Mouse (Mus musculus) midbrain, embryonic 16.5 days (tissue): ENCODE measurements around the gene Dusp6. TPM values are rescaled to one million over a fixed set of nuclear protein-coding genes. Genes with fewer than 3 reads are reported as not detected.

Source experiments
- ATAC-seq: fragments of 200-750 bp; cut with Nextera tagmentation; 2 replicates; pipeline ENCODE4 v1.8.0; 2017; ENCODE audit warnings: moderate TSS enrichment
- H3K27ac ChIP-seq: fragments of 300-500 bp; sonication (generic); 2 replicates; pipeline ENCODE4 v1.5.1; 2014; ENCODE audit warnings: mild to moderate bottlenecking, low read length, mixed read lengths
- H3K27me3 ChIP-seq: fragments of 300-500 bp; sonication (generic); 2 replicates; pipeline ENCODE4 v1.6.1; 2014; ENCODE audit warnings: low read depth, low read length, mixed read lengths; ENCODE audit not compliant: control insufficient read depth, insufficient read depth
- H3K36me3 ChIP-seq: fragments of 300-500 bp; sonication (generic); 2 replicates; pipeline ENCODE4 v1.6.1; 2014; ENCODE audit warnings: mild to moderate bottlenecking, low read length, moderate library complexity, mixed read lengths; ENCODE audit not compliant: control insufficient read depth, insufficient read depth
- H3K4me1 ChIP-seq: fragments of 300-500 bp; sonication (generic); 2 replicates; pipeline ENCODE4 v1.6.1; 2014; ENCODE audit warnings: mild to moderate bottlenecking, low read length, mixed read lengths; ENCODE audit not compliant: control insufficient read depth, insufficient read depth
- H3K4me2 ChIP-seq: fragments of 300-500 bp; sonication (generic); 2 replicates; pipeline ENCODE4 v1.6.1; 2014; ENCODE audit warnings: mild to moderate bottlenecking, low read length, mixed read lengths
- H3K4me3 ChIP-seq: fragments of 300-500 bp; sonication (generic); 2 replicates; pipeline ENCODE4 v1.5.1; 2014; ENCODE audit warnings: low read depth, mild to moderate bottlenecking, low read length, moderate library complexity, mixed read lengths
- H3K9ac ChIP-seq: fragments of 300-500 bp; sonication (generic); 2 replicates; pipeline ENCODE4 v1.6.1; 2014; ENCODE audit warnings: low read depth, low read length, mixed read lengths
- H3K9me3 ChIP-seq: fragments of 300-500 bp; sonication (generic); replicated peaks from 2 replicates; pipeline ENCODE4 v1.6.1; 2014; ENCODE audit warnings: mild to moderate bottlenecking, low read length, mixed read lengths; ENCODE audit not compliant: control insufficient read depth, poor library complexity, severe bottlenecking
- WGBS: fragments of 180-500 bp; shearing (Covaris S2); extraction: QIAGEN DNeasy Blood & Tissue Kit; methylation state at CpG from one replicate; pipeline ENCODE4 v1.1.7; 2014; 5-methylcytosine and 5-hydroxymethylcytosine counted together
- polyA plus RNA-seq: library from polyadenylated mRNA; unstranded; fragments of >200 nt; fragmentation: Nextera tagmentation; extraction: Ambion mirVana; gene quantifications from 2 replicates; pipeline ENCODE4 v1.2.1, GENCODE M21; 2015

Dusp6 gene
- polyA plus RNA-seq, 1 experiment from 2014 or later, result 28.7 TPM

DNA sequence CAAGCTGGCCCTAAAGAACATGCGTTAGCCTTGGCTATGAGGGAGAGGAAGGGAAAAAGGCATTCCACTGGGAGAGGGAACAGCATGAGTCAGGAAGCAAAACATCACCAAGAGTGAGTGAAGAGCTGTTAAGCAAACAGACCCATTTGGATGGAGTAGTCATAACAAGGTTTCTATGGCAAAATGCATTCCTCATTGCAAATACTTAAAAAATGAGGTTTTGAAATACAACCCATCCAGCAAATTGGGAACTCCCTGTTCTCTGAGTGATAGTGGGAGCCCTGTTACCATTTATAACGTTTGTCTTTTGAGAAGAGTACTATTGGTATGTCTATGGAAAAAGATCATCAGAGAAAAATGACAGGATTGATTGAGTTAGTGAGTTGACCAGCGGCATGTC, 34.7 kb downstream of the Dusp6 start:
- no peak for ATAC-seq
- Histone ChIP-seq H3K27me3 (no peaks in the 10 kb centered on the region), H3K4me2 (no peak overlapping the region), H3K9ac (no peak overlapping the region), H3K27ac (no peak overlapping the region), H3K36me3 (no peaks in the 10 kb centered on the region), H3K9me3 (no peaks in the 10 kb centered on the region), H3K4me1 (peaks cover 13% of the 10 kb centered on the region), H3K4me3 (no peak overlapping the region)
- 71% methylated on average over 3 of the region's 3 CpGs for WGBS

DNA sequence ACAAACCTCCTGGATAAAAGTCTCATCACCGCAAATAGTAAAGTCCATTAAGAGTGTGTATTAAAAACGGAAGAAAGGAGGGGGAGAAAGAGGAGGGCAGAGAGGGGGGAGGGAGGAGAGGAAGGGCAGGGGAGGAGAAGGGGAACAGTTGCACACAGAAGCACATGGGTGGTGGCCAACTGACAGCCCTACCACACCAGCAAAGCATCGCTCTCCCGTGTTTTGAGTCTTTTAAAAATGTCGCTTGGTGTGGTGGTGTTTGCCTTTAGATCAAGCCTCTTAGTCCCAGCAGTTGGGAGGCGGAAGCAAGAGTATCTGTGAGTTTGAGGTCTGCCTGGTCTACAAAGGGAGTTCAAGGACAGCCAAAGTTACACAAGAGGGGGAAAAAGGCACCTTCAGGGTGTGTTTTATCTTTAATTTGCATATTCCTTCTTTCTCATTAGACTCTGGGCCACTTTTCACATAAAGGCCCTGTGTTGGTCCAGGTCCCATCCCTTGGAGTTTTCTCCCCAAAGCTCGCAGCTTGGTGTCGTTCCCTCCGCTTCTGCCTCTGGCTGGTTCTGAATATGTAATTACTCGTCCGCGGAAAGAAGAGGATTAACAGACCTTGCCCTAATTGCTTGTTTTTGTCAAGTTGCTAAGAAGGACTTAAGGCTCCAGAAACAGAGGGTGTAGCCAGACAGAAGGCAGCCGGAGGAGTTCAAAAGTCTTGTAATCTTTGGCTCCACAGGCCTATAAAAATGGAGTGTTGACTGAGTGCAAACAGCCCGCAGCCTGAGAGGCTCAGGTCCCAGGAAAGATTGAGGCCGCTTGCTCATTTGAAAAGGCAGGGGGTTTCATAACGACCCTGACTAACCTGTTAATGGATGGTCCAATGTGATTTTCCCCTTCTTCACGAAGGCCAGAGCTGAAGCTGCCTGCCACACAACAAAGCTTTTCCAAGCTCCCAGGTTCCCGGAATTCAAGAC, 35.6 kb downstream of the Dusp6 start:
- no peak overlapping the region for H3K27ac ChIP-seq
- WGBS, result 15% methylated on average over 18 of the region's 18 CpGs
- ATAC-seq, result peak; percentile 76
- H3K4me1 ChIP-seq, result peaks cover 13% of the 10 kb centered on the region
- no peak overlapping the region for H3K9ac ChIP-seq
- no peaks in the 10 kb centered on the region for H3K9me3 ChIP-seq
- H3K36me3 ChIP-seq, result no peaks in the 10 kb centered on the region
- H3K4me2 ChIP-seq, result peak overlapping the region; percentile 21
- no peak overlapping the region for H3K4me3 ChIP-seq
- H3K27me3 ChIP-seq, result no peaks in the 10 kb centered on the region

DNA sequence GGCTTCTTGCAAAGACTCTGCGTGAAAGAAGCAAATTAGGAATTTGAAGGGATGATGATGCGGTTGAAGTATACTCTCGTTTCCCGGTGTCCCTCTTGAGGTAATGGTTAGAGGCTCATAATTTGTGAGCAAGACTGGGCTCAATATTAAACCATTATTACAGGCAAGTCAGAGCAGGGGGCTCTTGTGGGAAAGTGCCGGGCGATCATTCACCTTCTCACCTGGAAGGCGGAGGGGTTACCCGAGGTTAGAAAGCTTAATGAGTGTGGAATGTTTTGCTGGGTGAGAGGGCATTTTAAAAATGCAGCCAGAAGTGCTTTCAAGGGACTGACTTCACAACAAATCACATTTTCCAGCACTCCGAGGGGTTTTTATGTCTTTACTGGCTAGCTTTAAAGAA, 36.3 kb downstream of the Dusp6 start:
- Histone ChIP-seq H3K27ac (no peak overlapping the region), H3K4me2 (peak overlapping the region; percentile 21), H3K4me3 (no peak overlapping the region), H3K9me3 (no peaks in the 10 kb centered on the region), H3K27me3 (no peaks in the 10 kb centered on the region), H3K9ac (no peak overlapping the region), H3K36me3 (no peaks in the 10 kb centered on the region), H3K4me1 (peaks cover 13% of the 10 kb centered on the region)
- 10% methylated on average over 9 of the region's 9 CpGs for WGBS
- peak; percentile 54 for ATAC-seq

DNA sequence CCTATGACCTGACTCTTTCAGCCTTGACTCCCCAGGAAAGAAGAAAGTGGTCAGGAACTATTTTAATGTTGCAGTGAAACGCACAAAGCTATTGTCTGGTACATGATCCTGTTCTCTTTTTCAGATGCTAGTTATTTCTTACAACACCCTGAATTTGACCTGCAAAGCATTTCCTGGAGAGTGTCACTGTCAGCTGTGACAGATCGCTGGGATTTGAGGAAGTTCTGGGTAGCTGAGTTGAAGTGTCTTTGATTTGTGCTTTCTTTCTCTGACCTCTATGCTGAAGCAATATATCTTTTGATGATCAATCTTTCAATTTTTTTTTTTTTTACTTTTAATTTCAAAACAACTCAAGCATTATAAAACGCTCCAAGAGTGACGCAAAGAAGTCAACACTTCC, 39.0 kb downstream of the Dusp6 start:
- H3K4me3 ChIP-seq, result no peak overlapping the region
- no peaks in the 10 kb centered on the region for H3K9me3 ChIP-seq
- H3K27ac ChIP-seq, result no peak overlapping the region
- no peak overlapping the region for H3K9ac ChIP-seq
- ATAC-seq, result no peak
- H3K4me1 ChIP-seq, result peaks cover 13% of the 10 kb centered on the region
- 87% methylated on average over 4 of the region's 4 CpGs for whole genome bisulfite sequencing
- no peaks in the 10 kb centered on the region for H3K27me3 ChIP-seq
- H3K36me3 ChIP-seq, result no peaks in the 10 kb centered on the region
- no peak overlapping the region for H3K4me2 ChIP-seq

DNA sequence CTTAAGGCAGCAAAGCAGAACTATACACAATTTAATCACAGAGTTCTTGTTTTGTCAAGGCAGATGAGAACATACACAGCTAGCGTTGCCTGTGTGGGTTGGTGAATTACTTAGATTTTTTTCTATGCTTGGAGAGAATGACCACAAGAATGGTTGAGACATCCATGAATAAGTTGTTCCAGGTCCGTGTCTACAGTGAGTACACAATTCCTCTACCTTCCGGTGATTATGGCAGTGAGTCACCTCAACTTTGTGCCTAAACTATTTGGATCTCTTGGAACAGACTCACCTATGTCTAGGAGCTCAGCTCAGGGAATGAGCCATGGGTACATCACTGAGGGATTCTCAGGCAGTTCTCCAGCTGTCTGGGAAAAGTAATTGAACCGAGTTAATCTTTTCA, 45.8 kb downstream of the Dusp6 start:
- no peaks in the 10 kb centered on the region for H3K9me3 ChIP-seq

DNA sequence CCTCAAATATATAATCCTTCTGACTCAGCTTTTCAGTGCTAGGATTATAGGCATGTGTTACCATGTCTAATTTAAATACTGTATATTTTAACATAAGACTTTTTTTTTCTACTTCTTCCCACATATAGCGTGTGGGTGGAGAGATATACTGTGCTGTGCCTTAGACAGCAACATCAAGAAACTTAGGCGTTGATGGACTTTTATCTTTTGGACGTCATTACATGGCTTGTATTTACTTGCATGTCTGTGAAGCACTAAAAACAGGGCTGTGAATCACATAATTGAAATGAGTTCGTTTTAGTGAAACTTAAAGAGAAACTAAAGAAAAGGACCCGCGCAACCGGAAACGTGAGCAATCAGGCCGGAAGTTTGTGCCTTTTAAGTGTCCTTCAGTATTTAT, 46.6 kb downstream of the Dusp6 start:
- no peak overlapping the region for H3K9ac ChIP-seq
- 85% methylated on average over 9 of the region's 9 CpGs for WGBS

More for the DNA sequence above, 45.8 kb downstream of the Dusp6 start:
- H3K4me1 ChIP-seq, result no peaks in the 10 kb centered on the region
- H3K4me3 ChIP-seq, result no peak overlapping the region
- H3K36me3 ChIP-seq, result no peaks in the 10 kb centered on the region
- H3K27ac ChIP-seq, result no peak overlapping the region
- no peak overlapping the region for H3K9ac ChIP-seq
- no peak for ATAC-seq
- H3K27me3 ChIP-seq, result no peaks in the 10 kb centered on the region
- no peak overlapping the region for H3K4me2 ChIP-seq
- WGBS, result 89% methylated on average over 4 of the region's 4 CpGs

DNA sequence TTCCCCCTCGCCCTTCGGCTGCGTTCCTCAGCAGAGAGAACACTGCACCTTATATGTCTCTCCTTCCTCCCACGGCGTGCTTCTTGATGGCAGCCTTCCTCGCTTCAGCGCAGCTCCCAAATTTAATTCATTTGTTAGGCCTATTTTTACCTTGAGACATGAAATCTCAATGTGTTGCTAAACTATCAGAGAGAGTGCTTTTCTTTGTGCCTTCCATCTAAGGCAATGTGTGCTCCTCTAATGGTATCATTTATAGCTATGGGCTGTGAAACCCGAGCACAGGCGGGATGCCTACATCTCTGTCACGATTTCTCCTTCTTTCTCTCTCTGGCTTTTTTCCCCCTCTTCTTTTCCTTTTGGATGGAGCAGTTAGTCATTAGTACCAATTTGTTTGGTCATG, 47.2 kb downstream of the Dusp6 start:
- no peaks in the 10 kb centered on the region for H3K36me3 ChIP-seq
- H3K4me1 ChIP-seq, result no peaks in the 10 kb centered on the region
- no peaks in the 10 kb centered on the region for H3K27me3 ChIP-seq
- no peak overlapping the region for H3K4me2 ChIP-seq
- H3K4me3 ChIP-seq, result no peak overlapping the region
- H3K27ac ChIP-seq, result no peak overlapping the region
- H3K9ac ChIP-seq, result no peak overlapping the region
- 84% methylated on average over 10 of the region's 10 CpGs for WGBS
- H3K9me3 ChIP-seq, result no peaks in the 10 kb centered on the region
- ATAC-seq, result no peak

More for the DNA sequence above, 46.6 kb downstream of the Dusp6 start:
- no peaks in the 10 kb centered on the region for H3K27me3 ChIP-seq
- H3K4me2 ChIP-seq, result no peak overlapping the region
- no peaks in the 10 kb centered on the region for H3K36me3 ChIP-seq
- no peak overlapping the region for H3K4me3 ChIP-seq
- no peaks in the 10 kb centered on the region for H3K4me1 ChIP-seq
- no peaks in the 10 kb centered on the region for H3K9me3 ChIP-seq
- no peak for ATAC-seq
- no peak overlapping the region for H3K27ac ChIP-seq

DNA sequence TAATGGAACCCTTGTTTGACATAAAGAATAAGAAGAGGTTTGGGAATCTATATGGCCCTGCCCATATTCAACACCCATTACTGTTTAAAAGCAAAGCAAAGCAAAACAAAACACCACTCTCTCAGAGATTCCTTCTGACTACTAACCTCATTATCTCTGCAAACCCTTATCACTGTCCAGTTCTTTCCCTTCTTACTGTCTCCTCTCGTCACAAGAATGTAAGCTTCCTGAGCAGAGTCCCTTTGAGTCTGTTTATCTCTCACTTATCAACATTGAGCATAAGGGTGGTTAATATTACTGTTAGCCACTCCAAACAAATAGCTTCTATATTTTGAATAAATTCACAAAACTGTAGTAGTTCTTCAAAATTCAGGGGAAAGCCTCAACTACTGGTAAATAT, 48.9 kb downstream of the Dusp6 start:
- Histone ChIP-seq H3K27me3 (no peaks in the 10 kb centered on the region), H3K4me1 (no peaks in the 10 kb centered on the region), H3K27ac (no peak overlapping the region), H3K36me3 (no peaks in the 10 kb centered on the region), H3K9me3 (no peaks in the 10 kb centered on the region), H3K4me3 (no peak overlapping the region), H3K9ac (no peak overlapping the region), H3K4me2 (no peak overlapping the region)
- WGBS, result 88% methylated on average over 1 of the region's 1 CpGs
- no peak for ATAC-seq

DNA sequence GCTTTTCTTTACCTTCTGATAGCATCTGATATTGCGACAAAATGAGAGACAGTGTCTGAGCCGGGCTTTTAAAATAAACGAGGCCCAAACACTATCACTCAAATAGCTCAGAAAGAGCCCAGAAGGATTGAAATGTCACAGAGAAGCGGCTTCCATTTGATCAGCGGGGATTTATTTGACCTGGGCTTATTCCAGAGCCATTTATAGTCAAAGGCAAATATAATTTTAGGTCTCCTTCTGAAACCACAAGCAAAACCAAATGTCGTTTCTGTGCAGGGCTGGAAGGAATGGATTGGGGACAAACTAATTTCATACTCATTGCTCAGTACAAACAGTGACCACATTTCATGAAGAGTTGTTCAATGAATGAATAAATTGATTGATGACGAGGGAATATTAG, 51.3 kb downstream of the Dusp6 start:
- 78% methylated on average over 7 of the region's 7 CpGs for WGBS
- H3K36me3 ChIP-seq, result no peaks in the 10 kb centered on the region
- H3K9me3 ChIP-seq, result no peaks in the 10 kb centered on the region
- no peaks in the 10 kb centered on the region for H3K4me1 ChIP-seq
- H3K4me2 ChIP-seq, result no peak overlapping the region
- no peak overlapping the region for H3K4me3 ChIP-seq
- no peaks in the 10 kb centered on the region for H3K27me3 ChIP-seq
- H3K9ac ChIP-seq, result no peak overlapping the region
- H3K27ac ChIP-seq, result no peak overlapping the region
- ATAC-seq, result no peak
